Mouse (Mus musculus) olfactory bulb, adult 2 months (tissue): Measurements from ENCODE around the gene Olfr1019. TPM values are rescaled to one million over a fixed set of nuclear protein-coding genes. Genes with fewer than 3 reads are reported as not detected.

ENCODE experiments used
- H3K27ac ChIP-seq: fragments of 200-500 bp; 2 replicates; pipeline ENCODE4 v1.5.1; 2012; ENCODE audit warnings: low read depth, low read length; ENCODE audit not compliant: insufficient read depth
- H3K4me1 ChIP-seq: fragments of 200-500 bp; 2 replicates; pipeline ENCODE4 v1.6.1; 2012; ENCODE audit warnings: low read length; ENCODE audit not compliant: control insufficient read depth, insufficient read depth
- H3K4me3 ChIP-seq: fragments of 200-500 bp; 2 replicates; pipeline ENCODE4 v1.5.1; 2012; ENCODE audit warnings: mild to moderate bottlenecking, low read depth, low read length, moderate library complexity; ENCODE audit not compliant: insufficient read depth
- CTCF ChIP-seq: fragments of 200-500 bp; IDR thresholded peaks from 2 replicates; pipeline ENCODE4 v1.5.1; 2012; ENCODE audit warnings: low read depth, mild to moderate bottlenecking, low read length, moderate library complexity; ENCODE audit not compliant: insufficient read depth
- POLR2A ChIP-seq: fragments of 200-500 bp; IDR thresholded peaks from 2 replicates; pipeline ENCODE4 v1.6.1; 2012; ENCODE audit warnings: mild to moderate bottlenecking, low read depth, low read length, moderate library complexity; ENCODE audit not compliant: insufficient read depth
- WGBS: fragments of 180-500 bp; shearing (Covaris S2); methylation state at CpG from one replicate; pipeline ENCODE4 v1.1.7; 2018; 5-methylcytosine and 5-hydroxymethylcytosine counted together
- polyA plus RNA-seq: library from polyadenylated mRNA; stranded (reverse); fragments of >200 nt; gene quantifications from 2 replicates; pipeline ENCODE4 v1.2.4, GENCODE M21; 2012; ENCODE audit warnings: low replicate concordance; ENCODE audit not compliant: missing spikeins, insufficient read depth, insufficient read length

Olfr1019 gene
- not detected in 2 replicates for polyA plus RNA-seq

DNA sequence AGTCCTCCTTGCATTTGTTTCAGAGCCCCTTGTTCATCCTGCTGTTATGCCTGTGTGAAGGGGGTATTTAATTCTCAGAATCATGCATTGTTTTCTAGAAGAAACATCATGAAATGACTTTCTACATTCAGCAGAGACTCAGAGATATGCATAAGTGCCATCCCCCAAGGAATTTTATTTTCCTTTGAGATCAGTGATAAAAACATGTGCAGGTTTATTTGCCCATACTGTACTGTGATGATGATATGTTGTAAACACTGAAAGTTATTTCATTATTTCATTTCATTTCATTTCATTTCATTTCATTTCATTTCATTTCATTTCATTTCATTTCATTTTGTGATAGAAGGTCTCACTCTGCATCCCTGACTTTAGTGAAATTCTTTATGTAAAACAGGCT lies at the start of gene Olfr1019:
TSS of gene Olfr1019 (minus strand) at position 101 of the 400 bp plus-strand sequence.
- H3K27ac ChIP-seq = no peak within 1 kb of the TSS
- H3K4me3 ChIP-seq = no peak within 1 kb of the TSS
- no peak for TF ChIP-seq CTCF
- no peaks in the 10 kb centered on the region for H3K4me1 ChIP-seq

DNA sequence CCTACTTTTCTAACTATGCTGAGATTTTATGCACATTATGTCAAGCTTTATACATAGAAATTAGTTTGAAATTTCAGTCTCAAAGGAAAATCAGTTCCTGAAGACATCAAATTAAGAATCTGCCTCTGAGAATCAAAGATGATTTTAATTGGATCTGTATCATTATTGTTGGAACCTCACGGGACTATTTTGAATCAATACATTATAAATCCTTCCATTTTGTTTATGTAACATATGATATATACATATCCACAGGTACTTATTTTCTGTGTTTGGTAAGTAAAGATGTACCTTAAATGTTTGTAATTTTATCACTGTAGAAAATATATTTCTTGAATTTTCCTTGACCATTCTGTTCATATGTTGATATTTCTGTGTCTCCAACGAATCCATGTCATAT lies 40.1 kb upstream of the Olfr1019 start, which contains the start of gene Olfr1023:
TSS of gene Olfr1023 (plus strand) at position 301 of the 400 bp plus-strand sequence.
- H3K4me3 ChIP-seq = no peak within 1 kb of the TSS
- H3K27ac ChIP-seq = no peak within 1 kb of the TSS
- no peak for TF ChIP-seq POLR2A
- no peak for TF ChIP-seq CTCF
- 67% methylated on average over 2 of the region's 2 CpGs for WGBS
- no peaks in the 10 kb centered on the region for H3K4me1 ChIP-seq

DNA sequence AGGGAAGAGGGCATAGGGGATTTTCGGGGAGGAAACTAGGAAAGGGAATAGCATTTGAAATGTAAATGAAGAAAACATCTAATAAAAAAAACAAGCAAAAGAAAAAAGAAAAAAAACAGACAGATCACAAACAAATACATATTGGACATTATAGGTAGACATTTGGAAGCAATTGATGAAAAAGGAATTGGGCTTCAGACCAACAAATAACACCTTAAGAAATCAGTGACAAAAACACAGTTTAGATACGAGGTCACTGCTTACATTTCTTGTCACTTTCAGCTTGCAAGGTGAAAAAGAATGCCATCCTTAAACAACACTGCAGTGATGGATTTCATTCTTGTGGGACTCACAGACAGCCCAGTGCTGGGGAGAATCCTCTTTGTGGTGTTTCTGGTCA lies 23.0 kb upstream of the Olfr1019 start, which contains the start of gene Olfr1022:
TSS of gene Olfr1022 (plus strand) at position 301 of the 400 bp plus-strand sequence.
- no peaks in the 10 kb centered on the region for H3K4me1 ChIP-seq
- H3K27ac ChIP-seq = no peak within 1 kb of the TSS
- H3K4me3 ChIP-seq = no peak within 1 kb of the TSS
- TF ChIP-seq CTCF (no peak), POLR2A (no peak)
- 45% methylated on average over 2 of the region's 2 CpGs for WGBS

GRCm38 (mm10) chr2:85846730-85847129 lies 1.4 kb upstream of the Olfr1019 start, which contains the start of gene Olfr1020:
TSS of gene Olfr1020 (plus strand) at chr2:85847030.
- no peak within 1 kb of the TSS for H3K27ac ChIP-seq
- 84% methylated on average over 1 of the region's 1 CpGs for WGBS
- TF ChIP-seq POLR2A (no peak), CTCF (no peak)
- no peaks in the 10 kb centered on the region for H3K4me1 ChIP-seq
- no peak within 1 kb of the TSS for H3K4me3 ChIP-seq

GRCm38 (mm10) chr2:85818179-85818578 lies 27.1 kb downstream of the Olfr1019 start, which contains the start of gene Olfr1018:
TSS of gene Olfr1018 (plus strand) at chr2:85818479.
- Histone ChIP-seq H3K4me3 (no peak within 1 kb of the TSS), H3K27ac (no peak within 1 kb of the TSS), H3K4me1 (no peaks in the 10 kb centered on the region)
- TF ChIP-seq CTCF = no peak
- no peak for TF ChIP-seq POLR2A

- TF ChIP-seq POLR2A (no peak), CTCF (no peak)
- no peaks in the 10 kb centered on the region for H3K4me1 ChIP-seq
- no peak overlapping the region for H3K27ac ChIP-seq
- WGBS = 92% methylated on average over 4 of the region's 4 CpGs
- H3K4me3 ChIP-seq = no peak overlapping the region
Observed at GRCm38 (mm10) chr2:85804501-85804900, 40.8 kb downstream of the Olfr1019 start.

DNA sequence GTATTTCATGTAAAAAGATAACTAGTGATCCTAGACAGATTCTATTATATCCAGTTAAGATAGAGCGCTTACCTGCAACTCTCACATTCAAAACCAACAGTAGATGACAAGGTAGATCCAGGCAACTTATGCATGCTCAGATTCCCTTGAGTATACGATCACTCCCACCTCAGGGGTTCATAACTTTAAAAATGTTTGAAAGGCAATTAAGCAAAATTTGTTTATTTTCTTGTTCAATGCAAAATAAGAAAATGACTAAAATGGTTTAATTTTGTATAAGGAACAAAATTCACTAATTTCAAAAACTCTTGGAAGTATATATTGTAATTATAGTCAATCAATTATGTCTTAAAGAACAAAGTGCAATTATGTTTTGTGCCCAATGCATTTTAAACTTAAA lies 42.8 kb downstream of the Olfr1019 start, which contains the start of gene Olfr1016:
TSS of gene Olfr1016 (minus strand) at position 101 of the 400 bp plus-strand sequence.
- Histone ChIP-seq H3K4me3 (no peak within 1 kb of the TSS), H3K27ac (no peak within 1 kb of the TSS), H3K4me1 (no peaks in the 10 kb centered on the region)
- TF ChIP-seq CTCF (no peak), POLR2A (no peak)
- WGBS = 93% methylated on average over 2 of the region's 2 CpGs

GRCm38 (mm10) chr2:85792331-85792730 lies 53.0 kb downstream of the Olfr1019 start:
- no peak overlapping the region for H3K4me3 ChIP-seq
- no peak overlapping the region for H3K27ac ChIP-seq
- TF ChIP-seq POLR2A = no peak
- TF ChIP-seq CTCF = no peak
- 11% methylated on average over 2 of the region's 2 CpGs for WGBS
- no peaks in the 10 kb centered on the region for H3K4me1 ChIP-seq

Other genes with a start within 250 kb of the Olfr1019 start
- not detected in 2 replicates for gene Olfr1000, start 233.6 kb downstream of the Olfr1019 start, polyA plus RNA-seq
- gene Olfr1002, start 194.8 kb downstream of the Olfr1019 start, polyA plus RNA-seq = not detected in 2 replicates
- gene Olfr154, start 181.0 kb downstream of the Olfr1019 start, polyA plus RNA-seq = not detected in 2 replicates
- not detected in 2 replicates for gene Olfr1006, start 166.7 kb downstream of the Olfr1019 start, polyA plus RNA-seq
- not detected in 2 replicates for gene Olfr1008, start 156.1 kb downstream of the Olfr1019 start, polyA plus RNA-seq
- gene Olfr1009, start 130.1 kb downstream of the Olfr1019 start, polyA plus RNA-seq = not detected in 2 replicates
- not detected in 2 replicates for gene Olfr1012, start 82.7 kb downstream of the Olfr1019 start, polyA plus RNA-seq
- not detected in 2 replicates for gene Olfr1013, start 78.4 kb downstream of the Olfr1019 start, polyA plus RNA-seq
- not detected in 2 replicates for gene Olfr1014, start 72.8 kb downstream of the Olfr1019 start, polyA plus RNA-seq
- gene Olfr1015, start 63.5 kb downstream of the Olfr1019 start, polyA plus RNA-seq = not detected in 2 replicates
- not detected in 2 replicates for gene Olfr1016, start 42.9 kb downstream of the Olfr1019 start, polyA plus RNA-seq
- not detected in 2 replicates for gene Olfr1018, start 27.0 kb downstream of the Olfr1019 start, polyA plus RNA-seq
- gene Olfr1020, start 1.5 kb upstream of the Olfr1019 start, polyA plus RNA-seq = not detected in 2 replicates
- not detected in 2 replicates for gene Olfr1022, start 23.1 kb upstream of the Olfr1019 start, polyA plus RNA-seq
- gene Olfr1023, start 40.2 kb upstream of the Olfr1019 start, polyA plus RNA-seq = not detected in 2 replicates
- gene Olfr1024, start 59.6 kb upstream of the Olfr1019 start, polyA plus RNA-seq = not detected in 2 replicates
- gene Olfr1025-ps1, start 69.7 kb upstream of the Olfr1019 start, polyA plus RNA-seq = not detected in 2 replicates
- not detected in 2 replicates for gene Olfr1026, start 76.1 kb upstream of the Olfr1019 start, polyA plus RNA-seq
- gene Olfr1028, start 105.0 kb upstream of the Olfr1019 start, polyA plus RNA-seq = not detected in 2 replicates
- gene Olfr1029, start 128.4 kb upstream of the Olfr1019 start, polyA plus RNA-seq = not detected in 2 replicates
- gene Olfr1030, start 133.8 kb upstream of the Olfr1019 start, polyA plus RNA-seq = not detected in 2 replicates
- not detected in 2 replicates for gene Olfr1031, start 144.8 kb upstream of the Olfr1019 start, polyA plus RNA-seq
- not detected in 2 replicates for gene Olfr1032, start 160.1 kb upstream of the Olfr1019 start, polyA plus RNA-seq
- gene Olfr1033, start 175.2 kb upstream of the Olfr1019 start, polyA plus RNA-seq = not detected in 2 replicates
- gene Olfr1034, start 200.4 kb upstream of the Olfr1019 start, polyA plus RNA-seq = not detected in 2 replicates
- gene Olfr1036, start 228.5 kb upstream of the Olfr1019 start, polyA plus RNA-seq = not detected in 2 replicates
- not detected in 2 replicates for gene Olfr1037, start 241.9 kb upstream of the Olfr1019 start, polyA plus RNA-seq